Mouse (Mus musculus) cerebellum, postnatal 36 days (tissue): ENCODE measurements around the gene Olfr734.

Source experiments
- DNase-seq, 2 experiments: peaks; one replicate each; pipeline ENCODE4 v3.0.0; 2021 to 2022; ENCODE audit warnings: mixed read lengths in 2 of 2

The Olfr734 gene

GRCm38 (mm10) chr14:50326661-50327060 is at the start of gene Olfr734:
Gene Olfr734, minus strand, starts transcription at chr14:50326761.
- no peak for DNase-seq

- DNase-seq, result no peak
These were observed 37.0 kb upstream of the Olfr734 start for GRCm38 (mm10) chr14:50363561-50363960.

- no peak for DNase-seq
These were observed 33.9 kb upstream of the Olfr734 start for GRCm38 (mm10) chr14:50360480-50360879.

GRCm38 (mm10) chr14:50357593-50357992 is 31.0 kb upstream of the Olfr734 start, which contains the start of gene Tlr11:
Gene Tlr11, plus strand, starts transcription at chr14:50357914.
- no peak for DNase-seq

GRCm38 (mm10) chr14:50356725-50357124 is 30.2 kb upstream of the Olfr734 start:
- no peak for DNase-seq

GRCm38 (mm10) chr14:50352438-50352837 is 25.9 kb upstream of the Olfr734 start:
- no peak for DNase-seq

GRCm38 (mm10) chr14:50348796-50349195 is 22.2 kb upstream of the Olfr734 start, which contains the start of gene Olfr735:
Gene Olfr735, minus strand, starts transcription at chr14:50348872.
- DNase-seq, result no peak

GRCm38 (mm10) chr14:50301422-50301821 is 25.1 kb downstream of the Olfr734 start, which contains the start of gene Olfr733:
Gene Olfr733, minus strand, starts transcription at chr14:50301522.
- no peak for DNase-seq

- no peak for DNase-seq
These were observed 42.5 kb downstream of the Olfr734 start, which contains the start of gene Olfr732 for GRCm38 (mm10) chr14:50284106-50284505. Gene Olfr732, minus strand, starts transcription at chr14:50284206.
